Mouse (Mus musculus) small intestine, adult 2 months (tissue): ENCODE measurements at regions not wholly inside any gene's neighbourhood (a gene's known extent, or its start where the extent isn't known, plus 50 kb on each side); places are given as distances from the start of the nearest gene placed in this dataset.

Experiments
- CTCF ChIP-seq: fragments of 200-500 bp; IDR thresholded peaks from 2 replicates; pipeline ENCODE4 v1.5.1; 2012; ENCODE audit warnings: low read depth, mild to moderate bottlenecking, control low read depth, inconsistent platforms, low read length, moderate library complexity, mixed read lengths; ENCODE audit not compliant: insufficient replicate concordance, insufficient read length; ENCODE audit errors: extremely low read depth
- POLR2A ChIP-seq: fragments of 200-500 bp; IDR thresholded peaks from 2 replicates; pipeline ENCODE4 v1.6.1; 2012; ENCODE audit warnings: low read depth, mild to moderate bottlenecking, control low read depth, inconsistent platforms, low read length, moderate library complexity

GRCm38 (mm10) chr3:51033292-51033691 is 191.0 kb upstream of the Noct start:
- TF ChIP-seq CTCF (no peak), POLR2A (no peak)
